In genomic region chr8:88305814-88306213, GRCm38 (mm10) we compare ENCODE assay signal across 15 mouse cellular contexts. TPM values are rescaled to one million over a fixed set of nuclear protein-coding genes. Genes with fewer than 3 reads are reported as not detected.
DNase-seq lines count a peak whose midpoint lies in the region; ATAC-seq and TF ChIP-seq lines count a peak whose summit lies in the region.
"Had no signal": no experiment of that assay in that cellular context is flagged by ENCODE, and none has a peak within 500 bp of the region (broad histone marks: within the 10 kb centered on the region; RNA-seq: fewer than 3 reads in every experiment).

No protein-coding gene starts in this region.

- no peaks in the 10 kb centered on the region for H3K27me3 ChIP-seq in thymus, adult 2 months (ENCODE audit: control insufficient read depth, insufficient read depth, low read length)
- H3K27me3 ChIP-seq: CH12.LX; heart, embryonic 12.5 days had no signal

- TF ChIP-seq POLR2A in thymus, adult 2 months (IDR thresholded peaks at IDR 0.05; ENCODE audit: control insufficient read depth, extremely low read depth, insufficient read depth, low read length, poor library complexity): no peak

- TF ChIP-seq CTCF in thymus, adult 2 months (IDR thresholded peaks at IDR 0.05; ENCODE audit: borderline replicate concordance, control insufficient read depth, extremely low read depth, insufficient read depth, low read length, poor library complexity): no peak

- peak; percentile 58 for DNase-seq in thymus, adult 2 months
- DNase-seq in thymus, postnatal 4 days: no peak
- peak; percentile 79 for DNase-seq in T-cell, adult 2 months (ENCODE audit: low spot score)
- peak; percentile 63 for DNase-seq in thymus, postnatal 25 days
- no peak for DNase-seq in right cerebral cortex, postnatal 10 days (ENCODE audit: low spot score in 2 of 2)
- DNase-seq in urinary bladder, postnatal 4 days (ENCODE audit: low spot score in 2 of 2): no peak
- no peak for DNase-seq in heart, adult 8-10 months (ENCODE audit: low spot score)
- DNase-seq: cerebellum, adult 8-10 months; gastrocnemius, postnatal 25 days had no signal

- peak; percentile 24 for ATAC-seq in megakaryocyte progenitor cell, adult 5-6 weeks (replicated peaks; ENCODE audit: poor library complexity)
- ATAC-seq: intestine, embryonic 16.5 days had no signal

- WGBS in thymus, adult 2 months: 17% methylated on average over 4 of the region's 4 CpGs

- H3K27ac ChIP-seq in thymus, adult 2 months (ENCODE audit: control insufficient read depth, insufficient read depth, low read length): peak overlapping the region; percentile 47; the same call in 1 of the 2 replicates
- H3K27ac ChIP-seq: embryonic facial prominence, embryonic 10.5 days; hindbrain, embryonic 14.5 days had no signal

- no peak overlapping the region for H3K4me3 ChIP-seq in thymus, adult 2 months (ENCODE audit: control insufficient read depth, insufficient read depth, low read length)
- H3K4me3 ChIP-seq: embryonic facial prominence, embryonic 10.5 days; heart, embryonic 12.5 days had no signal

- peaks cover 38% of the 10 kb centered on the region for H3K4me1 ChIP-seq in thymus, adult 2 months (replicated peaks; ENCODE audit: control insufficient read depth, insufficient read depth, low read length)

- H3K36me3 ChIP-seq in thymus, adult 2 months (ENCODE audit: control insufficient read depth, insufficient read depth, low read length): peaks cover 5% of the 10 kb centered on the region; the same call in 1 of the 2 replicates
- H3K36me3 ChIP-seq: embryonic facial prominence, embryonic 10.5 days; heart, embryonic 12.5 days had no signal

RNA-seq across cellular contexts. Expression of gene Adcy7, which starts 33.6 kb away (rescaled TPM):
- polyA plus RNA-seq in thymus, adult 2 months (2012; rRNA removed): 61.7 and 63.7 TPM in 2 replicates
- 25.5 and 27.8 TPM in 2 replicates for total RNA-seq in megakaryocyte progenitor cell, adult 5-6 weeks (2015)
- 40.6 and 41.6 TPM in 2 replicates for total RNA-seq in megakaryocyte progenitor cell, adult 5-6 weeks (2017)
- total RNA-seq in heart, adult 8-10 months (2022): 1 to 10 TPM; 3.1 to 5.0 (median 4.2) TPM

RNA-seq across cellular contexts. Expression of gene Brd7, which starts 56.2 kb away (rescaled TPM):
- 27.9 and 34.6 TPM in 2 replicates for polyA plus RNA-seq in thymus, adult 2 months (2012; rRNA removed)
- 96.9 and 98.2 TPM in 2 replicates for total RNA-seq in megakaryocyte progenitor cell, adult 5-6 weeks (2015)
- 52.1 and 83.4 TPM in 2 replicates for total RNA-seq in megakaryocyte progenitor cell, adult 5-6 weeks (2017)
- total RNA-seq in heart, adult 8-10 months (2022): 10 to 100 TPM; 74.5 to 90.1 (median 75.6) TPM

Comparison
In these comparisons a context has a peak if more than half of its experiments do, and no peak if none do; other contexts are left out.
1. DNase-seq: peak in thymus, adult 2 months (single experiment), T-cell, adult 2 months (single experiment) and thymus, postnatal 25 days (single experiment); none in thymus, postnatal 4 days (single experiment), right cerebral cortex, postnatal 10 days (0 of 2), urinary bladder, postnatal 4 days (0 of 2) and heart, adult 8-10 months (single experiment).
2. RNA of gene Adcy7, which starts 33.6 kb away (total RNA-seq): 25.5 to 41.6 TPM in megakaryocyte progenitor cell, adult 5-6 weeks; 3.1 to 5.0 TPM in heart, adult 8-10 months; every median in the first group is over 4 times any median in the second.